Mouse (Mus musculus) liver, adult 2 months (tissue): Measurements from ENCODE around the gene Kank2. TPM values are rescaled to one million over a fixed set of nuclear protein-coding genes. Genes with fewer than 3 reads are reported as not detected.

Source experiments
- DNase-seq: peaks from one replicate; pipeline ENCODE4 v3.0.0-alpha.2; 2011; ENCODE audit warnings: low read depth, low spot score; ENCODE audit errors: extremely low read depth
- H3K27ac ChIP-seq: fragments of 200-500 bp; replicated peaks from 2 replicates; pipeline ENCODE4 v1.5.1; 2012; ENCODE audit warnings: low read depth, mild to moderate bottlenecking, control low read depth, inconsistent platforms, low read length; ENCODE audit not compliant: insufficient read depth
- H3K27me3 ChIP-seq: fragments of 200-500 bp; 2 replicates; pipeline ENCODE4 v1.6.1; 2012; ENCODE audit warnings: mild to moderate bottlenecking, moderate library complexity, low read length, inconsistent platforms; ENCODE audit not compliant: control insufficient read depth, insufficient read depth
- H3K36me3 ChIP-seq: fragments of 200-500 bp; 2 replicates; pipeline ENCODE4 v1.6.1; 2012; ENCODE audit warnings: low read length, inconsistent platforms; ENCODE audit not compliant: control insufficient read depth, insufficient read depth
- H3K4me1 ChIP-seq: fragments of 200-500 bp; 2 replicates; pipeline ENCODE4 v1.6.1; 2011; ENCODE audit warnings: low read length; ENCODE audit not compliant: control insufficient read depth, insufficient read depth
- H3K4me3 ChIP-seq: fragments of 200-500 bp; 2 replicates; pipeline ENCODE4 v1.5.1; 2011; ENCODE audit warnings: low read depth, mild to moderate bottlenecking, control low read depth, low read length, moderate library complexity; ENCODE audit not compliant: insufficient read depth
- H3K79me2 ChIP-seq: fragments of 200-500 bp; 2 replicates; pipeline ENCODE4 v1.6.1; 2012; ENCODE audit warnings: inconsistent platforms, mild to moderate bottlenecking, low read length, moderate library complexity; ENCODE audit not compliant: control insufficient read depth, insufficient read depth
- H3K9ac ChIP-seq: fragments of 200-500 bp; 2 replicates; pipeline ENCODE4 v1.6.1; 2012; ENCODE audit warnings: low read depth, mild to moderate bottlenecking, control low read depth, inconsistent platforms, low read length
- CTCF ChIP-seq: fragments of 200-500 bp; IDR thresholded peaks from 2 replicates; pipeline ENCODE4 v1.5.1; 2011; ENCODE audit warnings: low read depth, low read length, control low read depth
- POLR2A ChIP-seq: fragments of 200-500 bp; IDR thresholded peaks from 2 replicates; pipeline ENCODE4 v1.6.1; 2011; ENCODE audit warnings: low read length, control low read depth; ENCODE audit not compliant: insufficient read depth; ENCODE audit errors: extremely low read depth
- WGBS: fragments of 180-500 bp; shearing (Covaris S2); methylation state at CpG from one replicate; pipeline ENCODE4 v1.1.7; 2018; 5-methylcytosine and 5-hydroxymethylcytosine counted together
- polyA plus RNA-seq: library from polyadenylated mRNA; depleted of rRNA; stranded (reverse); fragments of >200 nt; gene quantifications from 2 replicates; pipeline ENCODE4 v1.2.3, GENCODE M21; 2012
- total RNA-seq: library from RNA; depleted of rRNA; stranded (reverse); fragments of >200 nt; gene quantifications from 2 replicates; pipeline ENCODE4 v1.2.3, GENCODE M21; 2014

The Kank2 gene
- total and polyA plus RNA-seq, 2 experiments = 12.8 to 27.2 TPM

DNA sequence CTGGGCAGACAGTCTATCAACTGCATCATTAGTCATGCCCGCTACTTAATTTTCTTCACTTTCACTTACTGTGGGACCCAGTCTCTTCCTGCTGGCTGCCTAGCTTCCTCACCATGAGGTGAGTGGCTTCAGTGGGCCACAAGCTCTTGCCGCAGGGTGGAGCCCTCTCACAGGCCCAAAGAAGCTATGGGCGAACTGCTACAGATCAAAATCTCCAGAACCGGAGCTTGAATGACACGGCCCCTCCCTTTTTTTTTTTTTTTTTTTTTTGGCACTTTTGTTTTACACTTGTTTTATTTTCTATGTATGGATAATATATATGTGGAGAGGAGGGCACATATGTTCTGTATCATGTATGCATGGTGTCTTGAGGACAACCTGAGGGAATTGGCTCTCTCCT, 12.6 kb upstream of the Kank2 start:
- DNase-seq = no peak
- Histone ChIP-seq H3K36me3 (peaks cover 2% of the 10 kb centered on the region; the same call in 1 of the 2 replicates), H3K4me1 (peaks cover 14% of the 10 kb centered on the region), H3K27me3 (no peaks in the 10 kb centered on the region), H3K27ac (no peak overlapping the region), H3K79me2 (no peaks in the 10 kb centered on the region), H3K4me3 (no peak overlapping the region), H3K9ac (no peak overlapping the region)
- TF ChIP-seq POLR2A = no peak
- TF ChIP-seq CTCF = no peak
- 90% methylated on average over 5 of the region's 5 CpGs for WGBS

DNA sequence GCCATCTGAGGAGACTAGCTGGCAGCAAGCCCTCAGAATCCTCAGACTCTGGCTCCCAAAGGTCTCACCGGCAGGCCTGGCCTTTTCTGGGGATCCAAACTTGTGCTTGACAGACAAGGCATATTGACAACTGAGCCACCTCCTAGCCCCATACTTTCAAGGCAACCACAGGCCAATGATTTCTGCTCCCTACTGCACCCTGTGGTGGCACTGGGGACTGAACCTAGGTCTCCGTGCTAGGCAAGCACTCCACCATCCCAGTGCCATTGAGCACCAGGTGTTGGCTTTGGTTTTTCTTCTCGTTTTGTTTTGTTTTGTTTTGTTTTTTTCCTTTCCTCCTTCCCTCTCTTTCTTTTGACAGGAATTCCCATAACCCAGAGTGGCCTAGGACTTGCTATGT, 10.0 kb upstream of the Kank2 start:
- Histone ChIP-seq H3K9ac (no peak overlapping the region), H3K36me3 (no peaks in the 10 kb centered on the region), H3K27me3 (no peaks in the 10 kb centered on the region), H3K27ac (no peak overlapping the region), H3K79me2 (no peaks in the 10 kb centered on the region), H3K4me1 (peaks cover 20% of the 10 kb centered on the region), H3K4me3 (no peak overlapping the region)
- TF ChIP-seq CTCF (peak; percentile 67), POLR2A (no peak)
- 58% methylated on average over 3 of the region's 3 CpGs for WGBS
- DNase-seq = no peak

GRCm38 (mm10) chr9:21806976-21807375, 8.4 kb upstream of the Kank2 start:
- peaks cover 20% of the 10 kb centered on the region for H3K4me1 ChIP-seq
- WGBS = 24% methylated on average over 11 of the region's 11 CpGs
- peak; percentile 34; the same call in 1 of the 2 replicates for TF ChIP-seq CTCF
- no peak for TF ChIP-seq POLR2A
- H3K79me2 ChIP-seq = no peaks in the 10 kb centered on the region
- no peaks in the 10 kb centered on the region for H3K27me3 ChIP-seq
- no peaks in the 10 kb centered on the region for H3K36me3 ChIP-seq
- H3K9ac ChIP-seq = no peak overlapping the region
- no peak overlapping the region for H3K4me3 ChIP-seq
- DNase-seq = peak; percentile 66
- peak overlapping the region; percentile 29 for H3K27ac ChIP-seq

DNA sequence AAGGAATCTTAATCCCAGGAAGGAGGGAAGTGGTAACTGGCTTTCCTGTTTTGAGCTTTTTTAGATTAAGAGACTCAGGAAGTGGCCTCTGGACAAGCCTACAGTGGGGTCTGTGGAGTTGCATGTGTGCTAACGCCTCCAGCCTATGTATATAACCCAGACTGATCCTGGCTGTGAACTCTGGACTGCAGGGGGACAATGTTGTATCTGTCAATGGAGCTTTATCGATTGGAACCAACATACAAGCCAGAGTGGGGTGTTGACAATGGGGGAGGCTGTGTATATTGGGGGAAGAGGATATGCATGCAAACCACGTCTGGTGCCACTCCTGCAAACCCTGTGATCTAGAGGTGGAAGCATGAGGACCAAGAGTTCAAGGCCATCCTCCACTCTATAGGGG, 7.8 kb upstream of the Kank2 start:
- TF ChIP-seq POLR2A = no peak
- no peak for TF ChIP-seq CTCF
- Histone ChIP-seq H3K9ac (peak overlapping the region; percentile 16; the same call in 1 of the 2 replicates), H3K4me1 (peaks cover 20% of the 10 kb centered on the region), H3K79me2 (no peaks in the 10 kb centered on the region), H3K36me3 (no peaks in the 10 kb centered on the region), H3K27ac (peak overlapping the region; percentile 42), H3K27me3 (no peaks in the 10 kb centered on the region), H3K4me3 (no peak overlapping the region)
- 4% methylated on average over 3 of the region's 3 CpGs for WGBS
- peak; percentile 75 for DNase-seq

DNA sequence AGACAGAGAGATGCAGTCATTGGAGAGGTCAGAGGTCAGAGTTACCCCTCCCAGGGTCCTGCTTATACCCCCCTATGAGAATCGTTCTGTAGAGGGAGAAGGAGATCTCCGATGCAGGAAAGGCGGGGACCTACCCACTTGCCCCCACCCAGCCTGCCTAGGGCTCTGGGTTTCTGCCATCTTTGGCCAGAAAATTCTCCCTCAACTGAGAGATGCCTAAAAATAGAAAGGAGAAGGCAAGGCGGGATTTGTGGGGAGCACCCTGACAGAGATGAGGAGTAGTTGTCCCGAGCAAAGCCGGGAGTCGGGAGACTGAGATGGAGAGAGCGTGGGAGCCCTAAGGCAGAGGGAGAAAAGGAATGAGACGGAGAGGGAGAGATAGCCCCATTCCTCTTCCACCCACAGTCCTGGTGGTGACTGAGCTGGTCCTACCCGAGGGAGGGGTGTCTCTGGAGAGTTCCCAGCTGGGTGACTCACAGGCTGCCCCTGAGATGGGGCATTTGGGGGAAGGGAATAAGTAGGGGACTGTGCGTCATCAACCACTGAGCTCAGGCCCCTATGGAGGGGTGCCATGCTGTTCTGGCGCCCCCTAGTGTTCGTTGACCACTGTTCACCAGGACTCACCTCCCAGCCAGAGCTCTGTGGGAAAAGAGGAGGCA, 5.6 kb upstream of the Kank2 start:
- DNase-seq = peak; percentile 29
- TF ChIP-seq CTCF (peak; percentile 96), POLR2A (no peak)
- WGBS = 49% methylated on average over 13 of the region's 13 CpGs

GRCm38 (mm10) chr9:21801591-21801990, 3.0 kb upstream of the Kank2 start:
- Histone ChIP-seq H3K27ac (no peak overlapping the region), H3K27me3 (no peaks in the 10 kb centered on the region), H3K4me3 (no peak overlapping the region), H3K79me2 (peaks cover 16% of the 10 kb centered on the region), H3K36me3 (no peaks in the 10 kb centered on the region), H3K4me1 (peaks cover 20% of the 10 kb centered on the region), H3K9ac (no peak overlapping the region)
- no peak for DNase-seq
- no peak for TF ChIP-seq CTCF
- no peak for TF ChIP-seq POLR2A
- WGBS = 92% methylated on average over 7 of the region's 7 CpGs

More for the DNA sequence above, 5.6 kb upstream of the Kank2 start:
- no peaks in the 10 kb centered on the region for H3K79me2 ChIP-seq
- no peaks in the 10 kb centered on the region for H3K27me3 ChIP-seq
- H3K4me3 ChIP-seq = no peak overlapping the region
- peaks cover 20% of the 10 kb centered on the region for H3K4me1 ChIP-seq
- no peaks in the 10 kb centered on the region for H3K36me3 ChIP-seq
- H3K9ac ChIP-seq = no peak overlapping the region
- no peak overlapping the region for H3K27ac ChIP-seq
